Mouse (Mus musculus) stomach, embryonic 15.5 days (tissue): ENCODE data around the gene Fam240a. TPM values are rescaled to one million over a fixed set of nuclear protein-coding genes. Genes with fewer than 3 reads are reported as not detected.

Source experiments
- ATAC-seq: fragments of 200-750 bp; cut with Nextera tagmentation; 2 replicates; pipeline ENCODE4 v1.8.0; 2017; ENCODE audit warnings: low read depth, moderate number of reproducible peaks, moderate TSS enrichment; ENCODE audit not compliant: insufficient read depth, low FRiP score
- H3K27ac ChIP-seq: fragments of 300-500 bp; sonication (generic); 2 replicates; pipeline ENCODE4 v1.5.1; 2015; ENCODE audit warnings: mild to moderate bottlenecking, inconsistent platforms
- H3K27me3 ChIP-seq: fragments of 300-500 bp; sonication (generic); replicated peaks from 2 replicates; pipeline ENCODE4 v1.6.1; 2015; ENCODE audit warnings: inconsistent platforms
- H3K36me3 ChIP-seq: fragments of 300-500 bp; sonication (generic); 2 replicates; pipeline ENCODE4 v1.6.1; 2015; ENCODE audit warnings: inconsistent platforms
- H3K4me1 ChIP-seq: fragments of 300-500 bp; sonication (generic); 2 replicates; pipeline ENCODE4 v1.6.1; 2015; ENCODE audit warnings: inconsistent platforms
- H3K4me2 ChIP-seq: fragments of 300-500 bp; sonication (generic); 2 replicates; pipeline ENCODE4 v1.6.1; 2015; ENCODE audit warnings: mild to moderate bottlenecking, inconsistent platforms
- H3K4me3 ChIP-seq: fragments of 300-500 bp; sonication (generic); replicated peaks from 2 replicates; pipeline ENCODE4 v1.5.1; 2015; ENCODE audit warnings: inconsistent platforms
- H3K9ac ChIP-seq: fragments of 300-500 bp; sonication (generic); 2 replicates; pipeline ENCODE4 v1.6.1; 2015; ENCODE audit warnings: inconsistent platforms
- H3K9me3 ChIP-seq: fragments of 300-500 bp; sonication (generic); 2 replicates; pipeline ENCODE4 v1.6.1; 2016; ENCODE audit warnings: inconsistent platforms
- WGBS: fragments of 180-500 bp; shearing (Covaris S2); methylation state at CpG from one replicate; pipeline ENCODE4 v1.1.7; 2015; 5-methylcytosine and 5-hydroxymethylcytosine counted together
- polyA plus RNA-seq: library from polyadenylated mRNA; unstranded; fragments of >200 nt; fragmentation: Nextera tagmentation; extraction: Ambion mirVana; gene quantifications from 2 replicates; pipeline ENCODE4 v1.2.1, GENCODE M21; 2015

The Fam240a gene
- polyA plus RNA-seq, 1 experiment from 2014 or later = not detected

GRCm38 (mm10) chr9:110907201-110907837 is 9.3 kb downstream of the Fam240a start:
- no peaks in the 10 kb centered on the region for H3K27me3 ChIP-seq
- WGBS = 90% methylated on average over 11 of the region's 11 CpGs

GRCm38 (mm10) chr9:110902271-110902670 is 14.4 kb downstream of the Fam240a start:
- H3K27ac ChIP-seq = no peak overlapping the region
- no peaks in the 10 kb centered on the region for H3K4me1 ChIP-seq
- H3K9ac ChIP-seq = no peak overlapping the region
- no peaks in the 10 kb centered on the region for H3K27me3 ChIP-seq
- H3K36me3 ChIP-seq = no peaks in the 10 kb centered on the region
- H3K4me3 ChIP-seq = no peak overlapping the region
- no peaks in the 10 kb centered on the region for H3K9me3 ChIP-seq
- 73% methylated on average over 4 of the region's 4 CpGs for WGBS
- ATAC-seq = no peak
- no peak overlapping the region for H3K4me2 ChIP-seq

More at GRCm38 (mm10) chr9:110907201-110907837, 9.3 kb downstream of the Fam240a start:
- no peak overlapping the region for H3K4me2 ChIP-seq
- H3K9ac ChIP-seq = no peak overlapping the region
- no peaks in the 10 kb centered on the region for H3K9me3 ChIP-seq
- no peak overlapping the region for H3K4me3 ChIP-seq
- no peak for ATAC-seq
- H3K36me3 ChIP-seq = no peaks in the 10 kb centered on the region
- H3K4me1 ChIP-seq = no peaks in the 10 kb centered on the region
- no peak overlapping the region for H3K27ac ChIP-seq

GRCm38 (mm10) chr9:110901204-110901603 is 15.5 kb downstream of the Fam240a start:
- WGBS = 89% methylated on average over 6 of the region's 6 CpGs
- ATAC-seq = no peak
- Histone ChIP-seq H3K36me3 (no peaks in the 10 kb centered on the region), H3K27ac (no peak overlapping the region), H3K27me3 (no peaks in the 10 kb centered on the region), H3K9me3 (no peaks in the 10 kb centered on the region), H3K4me3 (no peak overlapping the region), H3K4me2 (no peak overlapping the region), H3K9ac (no peak overlapping the region), H3K4me1 (peaks cover 5% of the 10 kb centered on the region; the same call in 1 of the 2 replicates)

GRCm38 (mm10) chr9:110899451-110900008 is 17.1 kb downstream of the Fam240a start:
- Histone ChIP-seq H3K27ac (no peak overlapping the region), H3K27me3 (no peaks in the 10 kb centered on the region), H3K4me2 (no peak overlapping the region), H3K4me1 (peaks cover 6% of the 10 kb centered on the region; the same call in 1 of the 2 replicates), H3K36me3 (no peaks in the 10 kb centered on the region), H3K4me3 (no peak overlapping the region), H3K9ac (no peak overlapping the region), H3K9me3 (no peaks in the 10 kb centered on the region)
- 56% methylated on average over 10 of the region's 10 CpGs for WGBS
- no peak for ATAC-seq

GRCm38 (mm10) chr9:110896595-110896994 is 20.1 kb downstream of the Fam240a start:
- Histone ChIP-seq H3K9ac (no peak overlapping the region), H3K4me3 (no peak overlapping the region), H3K4me2 (no peak overlapping the region), H3K36me3 (no peaks in the 10 kb centered on the region), H3K27ac (no peak overlapping the region), H3K9me3 (no peaks in the 10 kb centered on the region), H3K27me3 (no peaks in the 10 kb centered on the region), H3K4me1 (peaks cover 6% of the 10 kb centered on the region; the same call in 1 of the 2 replicates)
- ATAC-seq = 0 out of 2 replicates have a peak, but pooled peaks have one; percentile 16
- 12% methylated on average over 6 of the region's 6 CpGs for WGBS

GRCm38 (mm10) chr9:110895994-110896393 is 20.7 kb downstream of the Fam240a start:
- H3K9me3 ChIP-seq = no peaks in the 10 kb centered on the region
- H3K9ac ChIP-seq = no peak overlapping the region
- ATAC-seq = 0 out of 2 replicates have a peak, but pooled peaks have one; percentile 17
- no peaks in the 10 kb centered on the region for H3K36me3 ChIP-seq
- H3K4me3 ChIP-seq = no peak overlapping the region
- WGBS = 26% methylated on average over 7 of the region's 7 CpGs
- no peak overlapping the region for H3K27ac ChIP-seq
- H3K4me1 ChIP-seq = peaks cover 6% of the 10 kb centered on the region; the same call in 1 of the 2 replicates
- H3K4me2 ChIP-seq = no peak overlapping the region
- no peaks in the 10 kb centered on the region for H3K27me3 ChIP-seq

GRCm38 (mm10) chr9:110895507-110895906 is 21.2 kb downstream of the Fam240a start:
- no peak overlapping the region for H3K27ac ChIP-seq
- H3K4me1 ChIP-seq = peaks cover 8% of the 10 kb centered on the region; the same call in 1 of the 2 replicates
- no peaks in the 10 kb centered on the region for H3K9me3 ChIP-seq
- ATAC-seq = no peak
- H3K36me3 ChIP-seq = no peaks in the 10 kb centered on the region
- no peak overlapping the region for H3K4me3 ChIP-seq
- no peak overlapping the region for H3K9ac ChIP-seq
- H3K4me2 ChIP-seq = no peak overlapping the region
- WGBS = 55% methylated on average over 5 of the region's 5 CpGs
- no peaks in the 10 kb centered on the region for H3K27me3 ChIP-seq

GRCm38 (mm10) chr9:110893429-110893828 is 23.2 kb downstream of the Fam240a start:
- 72% methylated on average over 10 of the region's 10 CpGs for WGBS
- H3K27me3 ChIP-seq = no peaks in the 10 kb centered on the region
- no peak overlapping the region for H3K9ac ChIP-seq
- H3K27ac ChIP-seq = no peak overlapping the region
- peaks cover 12% of the 10 kb centered on the region for H3K4me1 ChIP-seq
- H3K9me3 ChIP-seq = no peaks in the 10 kb centered on the region
- H3K36me3 ChIP-seq = no peaks in the 10 kb centered on the region
- H3K4me2 ChIP-seq = no peak overlapping the region
- ATAC-seq = no peak
- H3K4me3 ChIP-seq = no peak overlapping the region

GRCm38 (mm10) chr9:110892552-110892951 is 24.1 kb downstream of the Fam240a start:
- no peak overlapping the region for H3K9ac ChIP-seq
- 83% methylated on average over 3 of the region's 3 CpGs for WGBS
- H3K4me1 ChIP-seq = peaks cover 12% of the 10 kb centered on the region
- no peak overlapping the region for H3K4me2 ChIP-seq
- no peaks in the 10 kb centered on the region for H3K27me3 ChIP-seq
- no peak for ATAC-seq
- no peaks in the 10 kb centered on the region for H3K9me3 ChIP-seq
- H3K27ac ChIP-seq = no peak overlapping the region
- no peak overlapping the region for H3K4me3 ChIP-seq
- H3K36me3 ChIP-seq = no peaks in the 10 kb centered on the region

GRCm38 (mm10) chr9:110891077-110891828 is 25.4 kb downstream of the Fam240a start:
- no peak overlapping the region for H3K27ac ChIP-seq
- no peaks in the 10 kb centered on the region for H3K27me3 ChIP-seq
- H3K36me3 ChIP-seq = no peaks in the 10 kb centered on the region
- H3K9me3 ChIP-seq = no peaks in the 10 kb centered on the region
- no peak for ATAC-seq
- no peak overlapping the region for H3K4me3 ChIP-seq
- H3K9ac ChIP-seq = no peak overlapping the region
- WGBS = 73% methylated on average over 12 of the region's 12 CpGs
- H3K4me1 ChIP-seq = peaks cover 8% of the 10 kb centered on the region
- no peak overlapping the region for H3K4me2 ChIP-seq

GRCm38 (mm10) chr9:110890026-110890783 is 26.5 kb downstream of the Fam240a start:
- Histone ChIP-seq H3K4me3 (no peak overlapping the region), H3K27me3 (no peaks in the 10 kb centered on the region), H3K27ac (no peak overlapping the region), H3K9me3 (no peaks in the 10 kb centered on the region), H3K9ac (no peak overlapping the region), H3K4me1 (peaks cover 7% of the 10 kb centered on the region; the same call in 1 of the 2 replicates), H3K4me2 (peak overlapping the region; percentile 19; the same call in 1 of the 2 replicates), H3K36me3 (no peaks in the 10 kb centered on the region)
- peak; percentile 42; the same call in 1 of the 2 replicates for ATAC-seq
- WGBS = 13% methylated on average over 21 of the region's 21 CpGs
